Mouse (Mus musculus): Measurements from ENCODE around the gene Eps15.
A peak's percentile ranks its signal among the peaks of the same experiment; 100 is the strongest.

The Eps15 gene

DNA sequence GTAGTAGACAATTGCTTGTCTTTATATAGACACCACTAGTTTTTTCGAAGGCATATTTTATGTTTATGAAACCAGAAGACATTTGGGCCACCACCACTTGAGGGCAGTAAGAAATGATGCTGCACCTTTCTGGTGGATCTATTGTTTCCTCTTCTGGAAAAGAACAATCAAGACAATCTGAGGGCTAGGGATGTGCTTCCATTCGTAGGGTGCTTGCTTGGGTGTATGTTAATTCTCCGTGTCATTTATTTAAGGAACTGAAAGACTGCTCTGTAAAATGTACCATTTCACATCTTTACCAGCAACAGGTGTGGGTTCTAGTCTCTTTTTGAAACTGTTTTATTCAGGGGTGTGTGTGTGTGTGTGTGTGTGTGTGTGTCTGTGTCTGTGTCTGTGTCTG, 11.2 kb upstream of the Eps15 start:
- no peak for DNase-seq (ENCODE audit: extremely low spot score, low spot score)

GRCm38 (mm10) chr4:109271803-109272202, 8.3 kb upstream of the Eps15 start:
- DNase-seq (ENCODE audit: extremely low spot score, low spot score), result no peak

DNA sequence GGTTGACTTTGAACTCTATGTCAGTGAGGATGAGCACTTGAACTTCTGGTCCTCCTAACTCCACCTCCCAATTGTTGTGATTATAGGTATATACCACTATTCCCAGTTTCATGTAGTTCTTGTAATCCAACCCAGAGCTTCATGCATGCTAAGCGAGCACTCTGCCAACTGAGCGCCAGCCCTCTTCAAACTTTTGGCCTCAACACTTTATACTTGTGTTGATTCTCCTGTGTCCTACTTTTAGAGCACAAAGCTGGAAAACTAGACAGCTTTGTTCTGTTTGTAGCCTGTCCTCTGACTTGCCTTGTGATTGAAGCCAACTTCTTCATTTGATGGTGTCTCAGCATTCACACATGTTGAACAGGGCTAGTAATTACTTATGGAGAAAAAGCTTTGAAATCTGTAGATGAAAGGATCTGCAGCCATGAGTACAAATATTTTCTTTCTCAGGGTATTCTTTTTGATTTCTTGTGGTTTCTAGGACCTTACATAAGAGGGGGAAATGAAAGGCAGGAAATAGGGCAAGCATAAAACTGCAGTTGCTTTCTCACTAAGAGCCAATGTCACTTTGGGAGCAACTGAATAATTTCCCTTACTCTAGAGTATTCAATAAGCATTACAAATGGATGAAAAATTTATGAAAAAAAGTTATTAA, 6.4 kb upstream of the Eps15 start:
- no peak for DNase-seq (ENCODE audit: extremely low spot score, low spot score)

DNA sequence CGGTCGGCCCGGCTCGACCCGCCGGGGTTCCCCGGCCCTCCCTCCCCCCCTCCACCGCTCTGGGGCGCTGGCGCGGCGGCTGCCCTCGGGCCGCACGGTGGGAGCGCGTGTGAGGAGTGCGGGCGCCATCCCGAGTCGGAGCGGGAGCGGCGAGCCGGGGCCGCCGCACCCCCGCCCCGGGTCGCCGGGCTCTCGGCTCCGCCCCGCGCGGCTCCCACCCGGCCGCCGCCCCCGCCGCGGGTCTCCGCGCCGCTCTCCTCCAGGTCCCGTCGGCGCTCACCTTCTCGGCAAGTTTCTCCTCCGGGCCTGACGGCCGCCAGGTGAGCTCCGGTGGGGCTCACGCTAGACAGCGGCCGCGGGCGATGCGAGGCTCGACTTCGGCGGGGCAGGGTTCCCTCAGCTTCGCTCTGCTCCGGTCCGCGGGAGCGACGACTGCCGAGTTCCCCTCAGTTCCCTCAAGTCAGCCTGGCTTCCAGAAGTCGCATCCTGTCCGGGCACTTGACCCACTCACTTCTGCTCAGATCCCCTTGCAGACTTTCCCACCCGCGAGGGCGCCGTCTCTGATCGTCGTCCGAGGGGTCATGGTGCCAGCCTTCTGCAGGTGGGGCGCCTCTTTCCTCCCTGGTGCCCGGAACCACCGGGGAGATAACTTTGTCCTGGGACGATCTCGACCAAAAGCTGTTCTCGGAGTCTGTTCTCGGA, 542 bp downstream of the Eps15 start:
- peak; percentile 61 for DNase-seq (ENCODE audit: extremely low spot score, low spot score)

GRCm38 (mm10) chr4:109281161-109281560, 1.1 kb downstream of the Eps15 start:
- peak; percentile 16 for DNase-seq (ENCODE audit: extremely low spot score, low spot score)

GRCm38 (mm10) chr4:109281946-109282345, 1.9 kb downstream of the Eps15 start:
- DNase-seq (ENCODE audit: extremely low spot score, low spot score), result no peak

- DNase-seq (ENCODE audit: extremely low spot score, low spot score), result no peak
Observed at GRCm38 (mm10) chr4:109294629-109295028, 14.6 kb downstream of the Eps15 start.

DNA sequence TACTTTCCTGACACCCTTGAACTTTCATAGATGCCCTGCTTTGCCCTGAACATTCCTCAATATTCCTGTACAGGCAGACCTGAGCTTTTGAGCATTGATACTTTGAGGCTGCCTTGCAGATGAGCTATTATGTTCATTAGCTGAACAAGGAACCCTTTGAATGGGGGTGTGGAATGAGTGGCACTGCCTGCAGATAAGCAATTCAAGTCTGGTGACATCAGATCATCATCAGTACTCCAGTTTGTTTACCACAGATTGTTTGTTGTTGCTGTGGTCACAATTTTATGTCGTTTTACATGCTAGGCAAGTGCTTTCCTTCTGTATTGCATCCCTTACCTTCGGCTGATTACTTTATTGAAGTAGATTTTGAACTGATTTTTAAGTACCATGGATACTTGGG, 16.4 kb downstream of the Eps15 start:
- DNase-seq (ENCODE audit: extremely low spot score, low spot score), result no peak

- DNase-seq (ENCODE audit: extremely low spot score, low spot score), result no peak
Observed at GRCm38 (mm10) chr4:109299136-109299535, 19.1 kb downstream of the Eps15 start.

DNA sequence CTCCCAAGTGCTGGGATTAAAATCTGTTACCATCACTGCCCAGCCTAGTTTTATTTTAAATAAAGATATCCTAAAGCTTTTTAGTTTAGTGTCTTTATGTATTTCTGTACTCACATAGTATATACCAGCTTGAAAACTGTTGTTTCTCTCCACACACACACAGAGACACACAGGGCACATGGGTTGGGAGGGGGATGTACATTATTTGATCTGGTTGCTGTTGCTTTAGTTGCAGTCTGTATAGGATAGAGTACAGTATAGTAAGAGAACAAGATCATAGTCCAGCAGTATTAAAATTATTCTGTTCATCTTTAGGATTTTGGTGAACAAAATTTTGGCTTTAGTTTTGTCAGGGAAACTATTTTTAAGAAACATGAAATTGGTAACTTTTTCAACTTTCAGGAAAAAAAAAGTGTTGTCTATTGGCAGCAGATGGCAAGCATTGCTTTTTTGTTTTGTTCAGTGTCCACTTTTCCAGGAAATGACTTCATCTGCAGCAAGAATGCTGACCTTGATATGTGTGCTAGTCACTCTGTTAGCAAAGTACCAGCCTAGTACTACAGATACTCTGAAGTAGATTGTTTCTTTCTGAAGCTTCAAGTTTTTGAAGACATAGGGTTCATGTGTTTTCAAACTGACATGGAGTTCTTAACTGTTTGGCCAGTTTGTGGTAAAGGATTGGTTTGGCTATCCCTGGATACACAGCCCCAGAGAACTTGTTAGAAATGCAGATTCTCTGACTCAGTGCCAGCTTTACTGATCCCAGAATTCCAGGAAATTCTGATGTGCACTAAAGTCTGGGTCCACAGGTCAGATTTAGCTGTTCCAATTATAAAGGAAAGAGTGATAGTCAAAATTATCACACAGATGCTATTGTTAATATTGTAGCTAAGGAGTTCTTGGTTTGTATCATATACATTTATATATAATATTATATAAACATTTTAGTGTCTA, 37.1 kb downstream of the Eps15 start:
- DNase-seq (ENCODE audit: extremely low spot score, low spot score), result no peak

DNA sequence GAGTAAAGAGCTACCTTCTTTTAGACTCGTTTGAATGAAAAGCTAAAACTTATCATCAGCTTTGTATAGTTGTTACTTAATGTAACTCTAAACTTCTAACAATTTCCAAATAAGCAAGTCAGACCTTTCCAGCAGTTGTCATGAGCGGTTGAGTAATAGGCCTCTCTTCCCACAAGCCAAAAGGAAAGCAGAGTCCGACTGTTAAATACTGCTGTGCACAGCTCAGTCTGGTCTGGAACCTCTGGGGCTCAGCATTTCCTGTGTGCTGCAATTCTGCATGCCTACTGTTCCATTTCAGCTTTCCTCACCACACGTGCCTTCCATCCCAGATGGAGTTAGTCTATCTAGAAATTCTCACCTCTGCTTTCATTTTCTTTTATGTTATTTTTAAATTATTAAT, 56.7 kb downstream of the Eps15 start:
- DNase-seq (ENCODE audit: extremely low spot score, low spot score), result no peak

DNA sequence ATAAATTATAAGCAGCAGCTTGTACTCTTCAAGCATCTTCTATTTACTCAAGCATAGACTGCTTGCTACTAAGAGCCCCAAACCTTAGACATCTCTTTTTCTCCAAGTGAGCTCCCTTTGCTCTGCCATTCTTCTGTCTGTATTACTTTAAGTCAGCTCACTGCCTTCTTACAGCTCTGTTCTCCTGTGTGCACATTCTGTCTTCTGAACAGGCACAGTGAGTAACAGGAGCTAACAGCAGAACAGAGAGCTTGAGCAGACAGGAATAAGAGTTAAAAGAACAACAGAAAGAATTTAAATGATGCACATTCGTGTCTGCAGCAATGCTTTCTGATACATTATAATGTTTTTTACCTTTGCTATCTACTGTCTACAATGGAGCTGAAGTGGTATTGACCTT, 61.2 kb downstream of the Eps15 start:
- no peak for DNase-seq (ENCODE audit: extremely low spot score, low spot score)

GRCm38 (mm10) chr4:109342783-109343485, 62.9 kb downstream of the Eps15 start:
- DNase-seq (ENCODE audit: extremely low spot score, low spot score), result no peak

GRCm38 (mm10) chr4:109343909-109344308, 63.8 kb downstream of the Eps15 start:
- DNase-seq (ENCODE audit: extremely low spot score, low spot score), result no peak

DNA sequence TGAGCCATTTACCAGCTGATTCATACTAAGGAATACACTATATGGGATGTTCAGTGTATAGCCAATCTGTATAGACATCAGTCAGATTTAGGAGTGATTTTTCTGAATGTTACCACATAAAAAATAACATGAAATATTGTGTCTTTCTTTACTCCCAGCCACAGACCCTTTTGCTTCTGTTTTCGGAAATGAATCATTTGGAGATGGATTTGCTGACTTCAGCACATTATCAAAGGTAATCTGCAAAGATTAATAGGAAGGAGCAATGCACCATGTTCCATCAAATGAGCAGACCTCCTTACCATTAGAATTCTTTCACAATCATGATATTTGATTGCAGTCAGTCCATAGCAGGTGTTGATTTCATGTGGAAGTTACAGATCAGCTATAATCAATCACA, 98.0 kb downstream of the Eps15 start:
- DNase-seq (ENCODE audit: extremely low spot score, low spot score), result no peak

- DNase-seq (ENCODE audit: extremely low spot score, low spot score), result no peak
Observed at GRCm38 (mm10) chr4:109382457-109382856, 102.4 kb downstream of the Eps15 start.

DNA sequence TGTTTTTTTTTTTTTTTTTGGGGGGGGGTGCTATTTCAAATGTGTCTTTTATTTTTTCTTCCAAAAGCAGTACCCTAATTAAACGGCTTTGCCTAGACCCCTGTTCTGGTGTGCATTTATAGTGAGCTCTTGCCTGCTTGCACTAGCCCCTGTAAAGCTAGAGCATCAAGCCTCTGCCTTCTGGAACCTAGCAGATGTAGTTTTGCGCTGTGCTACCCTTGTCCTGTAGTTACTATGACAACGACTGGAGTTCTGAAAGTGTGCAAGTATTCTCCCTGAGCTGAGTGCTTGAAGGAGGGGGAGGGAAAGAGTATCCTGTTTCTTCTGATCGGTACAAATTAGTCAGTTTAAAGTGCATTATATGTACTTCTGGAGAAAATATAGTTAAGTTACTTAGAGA, 105.5 kb downstream of the Eps15 start:
- no peak for DNase-seq (ENCODE audit: extremely low spot score, low spot score)

- no peak for DNase-seq (ENCODE audit: extremely low spot score, low spot score)
Observed at GRCm38 (mm10) chr4:109393229-109393779, 113.2 kb downstream of the Eps15 start.

DNA sequence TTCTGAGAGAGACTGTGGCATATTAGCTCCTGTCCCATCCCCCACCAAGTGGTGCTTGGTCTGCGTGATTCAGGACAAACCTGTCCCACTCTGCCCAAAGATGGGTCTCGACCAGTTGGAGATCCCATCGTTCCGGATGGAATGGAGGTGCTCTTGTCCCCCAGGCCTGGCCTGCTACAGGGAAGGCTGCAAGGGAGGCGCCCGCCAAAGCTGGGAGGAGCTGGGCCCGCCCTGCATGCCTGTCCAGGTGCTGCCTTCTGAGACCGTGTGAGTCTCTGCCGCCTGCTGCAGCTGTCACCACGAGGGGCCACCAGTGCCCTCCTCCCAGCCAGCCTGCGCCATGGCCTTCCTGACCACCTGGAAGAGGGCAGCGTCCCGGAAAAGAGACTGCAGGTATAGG, 113.8 kb downstream of the Eps15 start:
- DNase-seq (ENCODE audit: extremely low spot score, low spot score), result no peak

DNA sequence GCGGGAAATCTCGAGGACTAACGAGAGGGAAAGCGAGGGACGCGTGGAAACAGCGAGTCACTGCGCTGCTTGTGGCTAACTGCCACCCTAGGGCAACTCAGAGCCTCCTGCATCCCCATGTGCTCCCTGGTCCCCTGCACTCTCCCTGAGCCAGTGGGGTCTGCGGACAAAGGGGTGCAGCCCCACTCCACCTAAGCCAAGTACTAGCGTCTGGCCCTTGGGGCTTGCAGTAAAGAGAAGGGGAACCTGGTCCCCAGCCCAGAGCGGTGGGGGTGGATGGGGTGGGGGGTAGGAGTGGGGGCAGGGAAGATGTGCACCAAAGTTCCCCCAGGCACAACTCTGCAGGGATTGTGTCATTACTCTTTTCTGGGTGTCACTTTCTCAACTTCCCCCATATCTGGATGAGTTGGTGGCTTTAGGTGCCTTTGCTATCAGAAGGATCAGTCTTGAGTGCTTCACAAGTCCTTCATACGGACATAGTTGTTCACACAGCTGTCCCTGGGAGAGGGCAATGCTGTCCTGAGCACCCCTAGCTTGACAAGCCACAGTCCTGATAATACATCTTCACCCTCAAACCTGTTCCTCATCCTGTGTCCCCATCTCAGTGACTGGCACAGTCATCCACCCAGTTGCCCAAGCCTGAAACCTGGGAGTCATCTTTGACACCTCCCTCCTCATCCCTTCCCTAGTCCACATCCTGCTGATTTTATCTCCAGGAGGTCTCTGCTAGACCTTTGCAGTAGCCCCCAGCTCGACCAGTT, 114.4 kb downstream of the Eps15 start:
- DNase-seq (ENCODE audit: extremely low spot score, low spot score), result no peak
